Mouse (Mus musculus) liver, embryonic 14.5 days (tissue): Measurements from ENCODE around the gene Prdm2.

Experiments used
- CTCF ChIP-seq: IDR thresholded peaks from 2 replicates; pipeline ENCODE4 v1.5.1; 2016; ENCODE audit warnings: antibody characterized with exemption, low read depth, control low read depth
- EP300 ChIP-seq: IDR thresholded peaks from 2 replicates; pipeline ENCODE4 v1.6.1; 2016; ENCODE audit warnings: antibody characterized with exemption, low read depth

- TF ChIP-seq CTCF (no peak), EP300 (no peak)
These were observed 24.1 kb downstream of the Prdm2 start for GRCm38 (mm10) chr4:143188571-143189191.
